Mouse (Mus musculus): ENCODE data around the gene Scn5a.

Scn5a gene

DNA sequence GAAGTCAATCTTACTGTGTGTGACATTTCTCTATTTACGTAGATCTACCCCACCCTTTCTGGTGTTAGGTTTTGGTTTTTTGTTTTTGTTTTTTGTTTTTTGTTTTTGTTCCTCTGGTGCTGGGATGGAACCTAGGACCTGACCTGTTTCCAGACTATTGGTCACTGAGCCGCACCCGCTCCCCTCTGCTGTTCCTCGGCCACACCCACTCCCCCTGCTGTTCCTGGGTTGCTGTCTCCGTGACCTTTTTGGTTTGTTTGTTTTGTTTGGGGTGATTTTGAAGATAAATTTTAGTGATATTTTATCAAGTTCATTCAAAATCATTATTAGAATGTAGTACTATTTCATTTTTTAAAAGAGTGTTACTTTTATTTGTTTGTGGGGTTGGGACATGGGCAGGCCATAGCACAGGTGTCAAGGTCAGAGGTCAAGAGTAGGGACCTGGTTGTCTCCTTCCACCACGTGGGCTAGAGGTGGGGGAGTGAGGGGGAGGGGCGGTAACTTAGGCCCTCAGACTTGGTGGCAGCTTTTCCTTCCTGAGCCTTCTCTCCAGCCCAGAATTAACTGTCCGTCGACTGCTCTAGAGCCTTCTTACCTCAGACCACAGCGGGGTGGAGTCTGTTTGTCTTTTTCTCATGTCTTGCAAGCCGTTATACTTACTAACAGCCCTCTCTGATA, 73.7 kb downstream of the Scn5a start:
- no peak for DNase-seq (ENCODE audit: low spot score)

DNA sequence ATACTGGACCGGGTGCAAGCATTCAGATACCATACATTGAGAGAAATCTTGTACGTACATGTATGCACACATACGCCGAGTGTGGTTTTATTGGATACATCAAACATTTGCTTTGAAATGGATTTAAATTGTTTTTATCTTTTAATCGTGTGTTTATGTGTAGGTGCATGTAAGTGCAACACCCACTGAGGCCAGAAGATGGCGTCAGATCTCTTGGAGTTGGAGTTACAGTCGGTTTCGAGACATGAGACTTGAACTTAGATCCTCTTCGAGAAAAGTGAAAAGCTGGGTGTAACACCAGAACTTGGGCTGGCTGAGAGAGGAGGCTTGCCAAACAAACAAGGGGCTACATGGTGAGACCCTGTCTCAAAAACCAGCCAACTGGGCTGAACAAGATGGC, 75.2 kb downstream of the Scn5a start:
- DNase-seq (ENCODE audit: low spot score), result no peak

DNA sequence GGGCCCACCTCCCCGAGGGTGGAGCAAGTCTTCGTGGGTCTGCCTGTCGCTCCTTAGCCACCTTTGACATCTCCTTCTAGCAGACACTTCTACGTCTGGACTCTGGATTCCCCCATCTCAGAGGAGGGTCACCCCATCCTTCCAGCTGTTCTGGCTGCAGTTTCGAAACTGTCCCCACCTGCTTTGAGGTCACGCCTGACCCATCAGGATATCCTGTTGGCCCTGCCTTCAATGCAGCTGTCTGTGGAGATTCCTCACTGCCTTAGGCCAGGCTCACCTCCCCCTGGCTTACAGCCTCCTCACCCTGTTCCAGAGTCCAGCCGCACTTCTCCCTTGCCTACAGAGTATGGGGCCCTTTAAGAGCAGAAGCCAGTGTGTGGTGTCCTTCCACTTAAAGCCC, 79.9 kb downstream of the Scn5a start:
- no peak for DNase-seq (ENCODE audit: low spot score)

DNA sequence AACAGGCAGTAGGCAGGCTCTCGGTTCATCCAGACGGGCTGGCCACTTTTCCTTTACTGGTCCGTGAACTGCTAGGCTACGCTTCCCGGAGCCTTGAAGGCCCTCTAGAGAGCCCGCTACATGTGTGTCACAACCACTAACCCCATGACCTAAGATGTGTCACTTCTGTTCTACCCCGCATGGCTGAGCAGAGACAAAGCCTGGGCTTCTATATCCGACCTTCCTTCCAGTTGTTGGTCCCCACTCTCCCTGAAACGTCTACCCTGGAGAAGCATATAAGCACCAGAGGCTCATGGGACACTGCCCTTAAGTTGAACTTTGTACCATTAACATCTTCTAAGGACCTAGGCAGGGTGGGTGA, 80.6 kb downstream of the Scn5a start:
- DNase-seq (ENCODE audit: low spot score), result no peak

DNA sequence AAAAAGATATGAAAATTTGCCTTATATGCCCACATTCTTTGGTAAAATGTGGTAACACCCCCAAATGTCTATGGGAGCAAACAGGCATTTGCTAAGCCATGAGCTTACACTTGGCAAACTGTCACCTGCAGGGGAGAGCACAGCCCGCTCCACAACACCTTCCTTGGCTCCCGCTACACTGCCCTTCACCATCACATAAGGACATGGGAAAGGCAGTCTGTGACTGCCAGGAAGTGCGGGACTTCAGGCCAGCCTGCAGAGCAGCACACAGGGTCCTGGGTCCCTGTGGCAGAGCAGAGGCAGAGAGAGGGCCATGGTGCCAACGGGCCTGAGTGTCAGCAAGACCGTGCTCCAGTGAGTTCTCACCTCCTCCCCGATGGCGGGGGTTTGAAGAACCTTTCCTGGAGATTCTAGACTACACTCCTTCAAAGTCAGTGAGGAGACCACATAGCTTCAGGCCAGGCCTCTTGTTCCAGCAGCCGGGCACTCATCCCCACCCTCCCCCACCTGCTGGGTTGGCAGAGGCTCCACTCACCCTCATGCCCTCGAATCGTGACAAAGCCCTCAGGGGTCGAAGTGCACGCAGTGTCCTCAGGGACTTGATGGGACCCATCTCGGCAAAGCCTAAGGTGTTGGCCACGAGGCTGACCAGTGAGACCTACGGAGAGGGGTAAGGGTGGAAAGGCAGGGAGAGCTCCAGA, 81.1 kb downstream of the Scn5a start:
- no peak for DNase-seq (ENCODE audit: low spot score)

DNA sequence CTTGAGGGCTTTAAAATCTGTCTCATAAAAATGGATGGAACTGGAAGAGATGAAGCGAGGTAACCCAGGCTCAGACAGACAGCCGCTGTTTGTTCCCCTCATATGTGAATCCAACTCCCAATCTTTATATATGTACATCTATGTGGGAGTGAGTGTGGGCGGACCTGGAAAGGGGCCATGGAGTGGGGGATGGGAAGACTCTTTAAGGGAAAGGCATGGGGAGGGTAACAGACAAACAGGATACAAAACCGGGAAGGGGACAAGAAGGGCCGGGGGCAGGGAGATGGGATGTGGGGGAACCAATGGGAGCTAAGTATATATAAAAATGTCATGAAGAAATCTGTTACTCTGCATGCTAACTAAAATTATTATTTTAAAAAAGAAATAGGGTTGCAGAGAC, 81.9 kb downstream of the Scn5a start:
- DNase-seq (ENCODE audit: low spot score), result no peak

DNA sequence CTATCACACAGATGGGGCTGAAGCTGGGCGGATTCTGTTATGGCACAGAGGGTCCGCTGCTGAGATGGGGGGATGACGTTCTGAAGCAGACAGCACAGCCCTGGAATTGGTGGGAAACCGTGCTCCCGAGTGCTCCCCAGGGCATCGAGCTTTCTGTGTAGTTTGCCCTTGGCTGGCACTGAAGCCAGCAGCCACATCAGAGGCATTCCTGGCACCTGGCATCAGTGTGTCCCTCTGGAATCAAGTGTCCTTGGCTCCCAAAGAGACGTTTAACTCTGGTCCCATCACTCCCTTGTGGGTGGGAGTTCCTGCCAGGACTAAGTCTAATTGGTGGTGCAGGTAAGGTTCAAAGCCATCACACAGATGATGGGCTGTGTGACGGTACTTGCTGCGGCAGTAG, 82.5 kb downstream of the Scn5a start:
- DNase-seq (ENCODE audit: low spot score), result no peak

DNA sequence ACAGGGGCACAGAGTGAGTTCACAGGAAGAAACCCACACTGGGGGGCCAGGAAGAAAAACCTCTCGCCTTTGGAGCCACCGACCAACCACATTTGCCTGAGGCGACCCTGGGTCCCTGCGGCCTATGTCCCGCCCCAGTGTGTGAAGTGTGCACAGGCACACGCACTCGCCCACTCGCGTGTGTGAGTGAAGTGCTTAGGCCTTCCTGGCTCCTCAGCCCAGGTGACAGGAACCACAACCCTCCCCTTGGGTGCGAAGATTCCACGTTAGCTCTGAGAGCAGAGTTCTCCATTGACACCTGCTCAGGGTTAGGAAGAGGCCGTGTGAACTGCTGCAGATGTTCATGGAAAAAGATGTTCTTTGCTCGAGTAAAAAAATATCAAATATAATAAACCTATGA, 93.9 kb downstream of the Scn5a start:
- no peak for DNase-seq (ENCODE audit: low spot score)

DNA sequence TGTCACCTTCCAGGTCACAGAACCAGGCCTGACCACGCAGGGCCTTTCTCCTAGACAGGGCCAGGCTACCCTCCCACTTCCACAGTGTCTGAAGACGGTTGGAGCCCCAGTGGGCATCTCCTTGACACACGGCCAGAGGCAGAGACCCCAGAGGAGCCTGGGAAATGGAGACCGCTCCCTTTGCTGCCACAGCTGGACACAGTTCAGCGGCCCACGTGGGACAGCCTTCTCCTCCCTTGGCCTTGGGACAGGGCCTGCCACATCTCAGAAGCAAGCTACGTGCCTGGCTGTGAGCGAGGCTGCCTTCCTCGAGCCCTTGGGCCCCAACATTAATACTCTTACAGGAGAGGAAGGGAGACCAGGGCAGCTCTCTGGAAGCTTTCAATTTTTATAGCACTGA, 94.4 kb downstream of the Scn5a start:
- DNase-seq (ENCODE audit: low spot score), result no peak

DNA sequence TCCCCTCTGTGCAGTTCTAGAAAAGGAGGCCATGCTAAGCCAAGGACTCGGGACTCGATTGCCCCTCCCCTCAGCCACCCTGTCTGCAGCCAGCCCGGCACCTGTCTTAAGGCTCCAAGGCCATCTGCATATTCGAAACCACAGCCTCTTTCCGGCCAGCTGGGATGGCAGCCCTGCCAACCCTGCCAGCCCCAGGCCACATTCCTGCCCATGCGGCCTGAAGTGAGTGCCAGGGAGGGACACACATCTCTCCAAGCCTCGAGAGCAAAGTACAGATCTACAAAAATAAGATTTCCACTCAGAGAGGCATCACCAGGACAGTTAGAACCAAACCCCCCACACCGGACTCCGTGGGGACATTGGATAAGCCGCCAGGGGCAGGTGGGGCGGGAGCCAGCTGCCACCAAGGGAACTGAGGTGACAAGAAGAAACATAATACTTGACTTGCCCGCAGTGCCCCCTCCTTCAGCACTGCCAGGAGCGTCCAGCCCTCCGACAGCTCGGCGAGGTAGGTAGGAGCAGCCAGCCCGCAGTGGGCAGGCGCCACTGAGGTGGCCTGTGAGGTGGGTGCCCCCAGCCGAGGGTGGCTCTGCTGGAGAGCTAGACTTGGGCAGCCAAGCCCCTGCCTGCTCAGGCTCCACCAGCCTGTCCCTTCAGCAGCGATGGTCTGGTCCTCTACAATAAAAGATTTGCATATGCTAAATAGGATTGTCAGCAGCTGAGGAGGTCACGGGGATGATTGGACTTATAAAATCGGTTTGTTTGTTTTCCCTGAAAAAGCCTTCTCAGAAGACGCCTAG, 95.1 kb downstream of the Scn5a start:
- no peak for DNase-seq (ENCODE audit: low spot score)

DNA sequence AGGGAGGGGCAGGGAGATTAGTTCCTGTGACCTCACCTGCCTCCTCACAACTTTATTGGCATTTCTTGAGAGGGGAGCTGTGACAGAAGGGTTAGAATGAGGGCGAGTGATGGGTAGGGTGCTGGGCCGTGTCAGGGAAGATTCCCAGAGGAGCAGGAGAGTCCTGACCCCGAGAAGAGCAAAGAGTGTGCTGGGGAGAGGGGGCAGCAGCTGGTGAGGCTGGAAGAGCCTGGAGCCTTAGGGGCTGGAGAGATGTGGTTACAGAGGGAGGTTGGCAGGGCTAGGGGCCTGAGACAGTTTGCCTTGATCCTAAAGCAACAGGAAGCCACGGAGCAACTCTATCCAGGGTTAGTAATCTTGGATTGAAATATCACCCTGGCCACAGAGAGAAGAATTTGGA, 97.2 kb downstream of the Scn5a start:
- no peak for DNase-seq (ENCODE audit: low spot score)

DNA sequence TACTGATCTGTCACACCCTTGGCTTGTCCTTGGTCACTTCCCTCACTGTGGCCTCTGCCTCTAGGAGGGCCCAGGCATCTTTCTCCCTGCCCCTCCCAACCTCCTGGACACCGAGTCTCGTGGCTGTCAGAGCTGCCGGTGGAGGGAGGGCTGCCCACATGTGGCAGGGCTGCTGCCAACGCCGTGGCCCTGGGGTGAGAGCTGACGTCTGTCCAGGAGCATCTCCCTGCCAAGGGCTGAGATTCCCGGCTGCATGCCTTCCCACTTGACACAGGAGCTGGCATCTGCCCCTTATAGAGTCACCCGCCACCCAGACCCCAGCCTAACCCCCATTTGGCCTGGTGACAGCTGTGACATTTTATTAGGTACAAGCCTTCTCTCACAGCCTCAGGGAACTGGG, 99.5 kb downstream of the Scn5a start:
- DNase-seq (ENCODE audit: low spot score), result no peak

DNA sequence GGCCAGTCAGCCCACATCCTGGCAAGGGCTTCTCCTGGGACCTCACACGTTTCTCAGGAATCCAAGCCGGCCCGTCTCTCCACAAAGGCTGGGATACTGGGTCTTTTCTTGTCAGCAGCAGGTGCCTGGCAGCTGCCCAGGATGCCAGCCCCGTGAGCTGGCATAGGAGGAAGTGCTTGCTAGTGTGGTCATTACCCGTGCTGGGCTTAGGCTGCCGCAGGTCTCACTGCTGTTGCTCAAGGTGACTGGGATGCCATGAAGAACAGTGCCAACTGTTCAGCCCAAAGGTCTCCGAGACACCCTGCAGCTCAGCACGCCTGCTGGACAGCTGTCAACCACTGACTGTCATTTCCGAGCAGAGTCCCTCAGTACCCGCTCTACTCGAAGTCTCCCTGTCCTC, 100.5 kb downstream of the Scn5a start:
- no peak for DNase-seq (ENCODE audit: low spot score)

DNA sequence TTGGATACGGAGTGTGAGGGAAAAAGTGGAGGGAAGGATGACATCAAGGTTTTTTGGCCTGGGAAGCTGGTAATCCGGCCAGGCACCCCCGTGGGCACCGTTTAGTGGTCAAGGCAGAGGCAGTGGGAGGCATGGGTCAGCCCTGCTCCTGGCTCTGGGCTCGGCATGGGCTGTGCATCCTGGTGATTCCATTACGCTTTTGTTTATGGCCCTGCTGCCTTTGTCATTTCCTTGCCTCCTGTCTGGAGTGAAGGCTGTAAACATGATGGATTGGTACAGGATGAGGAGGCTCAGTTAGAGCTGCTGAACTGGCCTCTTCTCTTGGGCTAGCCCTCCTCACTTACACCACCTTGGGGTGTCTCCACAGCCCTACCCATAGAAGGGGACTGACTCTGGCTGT, 101.1 kb downstream of the Scn5a start:
- no peak for DNase-seq (ENCODE audit: low spot score)

DNA sequence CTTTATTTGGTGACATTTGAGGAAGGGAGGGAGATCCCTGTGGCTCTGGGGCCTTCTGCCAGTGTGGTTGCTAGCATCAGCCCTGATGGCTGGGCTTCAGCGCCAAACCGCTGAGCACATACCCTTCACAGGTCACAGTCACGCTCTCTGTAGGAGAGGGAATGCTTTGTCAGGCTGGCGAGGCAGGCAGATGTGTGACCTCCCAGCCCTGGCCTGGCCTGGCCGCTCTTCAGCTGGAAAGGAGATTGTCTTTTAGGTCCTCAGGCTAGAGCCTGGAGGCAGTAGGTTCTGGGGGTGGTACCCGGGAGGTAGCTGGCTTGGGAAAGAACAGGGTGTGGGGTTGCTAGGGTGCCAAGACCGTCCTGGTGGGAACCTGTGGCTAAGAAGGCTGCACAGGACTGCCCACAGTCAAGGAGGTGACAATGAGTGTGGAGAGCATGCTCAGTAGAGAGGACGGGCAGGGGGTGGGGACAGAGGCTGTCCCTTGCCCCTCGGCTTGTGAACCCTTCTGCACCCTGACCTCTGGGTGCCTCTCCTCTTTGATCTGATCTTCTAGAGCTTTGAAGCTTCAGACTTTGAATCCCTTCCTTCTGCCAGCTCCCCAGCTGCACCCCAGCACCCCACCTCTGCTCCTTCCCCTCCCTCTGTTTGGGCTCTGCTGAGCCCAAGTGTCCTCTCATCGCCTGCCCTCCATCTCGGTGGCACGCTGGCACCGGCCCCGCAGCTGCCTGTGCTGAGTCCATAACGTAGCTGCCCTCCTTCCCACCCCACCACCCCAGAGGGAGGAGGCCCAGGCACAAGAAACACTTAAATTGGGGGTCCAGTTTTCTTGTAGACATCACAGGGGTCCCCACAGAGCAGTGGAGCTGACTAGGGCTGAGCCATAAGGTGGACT, 103.9 kb downstream of the Scn5a start:
- DNase-seq (ENCODE audit: low spot score), result no peak

DNA sequence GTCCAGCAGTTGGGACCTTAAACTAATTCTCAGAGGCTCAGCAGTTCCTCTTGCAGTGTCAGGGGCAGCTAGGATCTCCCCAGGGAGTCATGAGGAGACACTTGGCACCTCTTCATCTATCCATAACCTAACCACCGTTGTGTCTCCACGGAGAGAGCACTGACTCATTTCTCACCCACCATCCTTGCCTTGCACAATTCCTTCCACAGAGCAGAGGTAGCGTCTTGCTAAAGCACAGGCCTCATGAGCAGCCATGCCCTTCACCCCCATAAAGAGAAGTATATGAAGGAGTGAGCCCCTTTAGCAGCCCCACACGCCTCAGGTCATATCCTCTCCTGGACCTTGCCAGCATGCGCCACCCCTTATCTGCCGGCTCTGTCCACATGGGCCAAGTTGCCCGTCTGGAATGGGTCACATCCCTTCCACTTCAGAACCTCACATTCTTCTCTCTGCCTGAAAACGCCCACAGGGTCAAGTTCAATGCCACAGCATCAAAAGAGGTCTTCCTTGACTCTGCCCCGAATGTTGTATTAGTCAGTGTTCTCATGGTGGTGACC, 105.1 kb downstream of the Scn5a start:
- DNase-seq (ENCODE audit: low spot score), result no peak

DNA sequence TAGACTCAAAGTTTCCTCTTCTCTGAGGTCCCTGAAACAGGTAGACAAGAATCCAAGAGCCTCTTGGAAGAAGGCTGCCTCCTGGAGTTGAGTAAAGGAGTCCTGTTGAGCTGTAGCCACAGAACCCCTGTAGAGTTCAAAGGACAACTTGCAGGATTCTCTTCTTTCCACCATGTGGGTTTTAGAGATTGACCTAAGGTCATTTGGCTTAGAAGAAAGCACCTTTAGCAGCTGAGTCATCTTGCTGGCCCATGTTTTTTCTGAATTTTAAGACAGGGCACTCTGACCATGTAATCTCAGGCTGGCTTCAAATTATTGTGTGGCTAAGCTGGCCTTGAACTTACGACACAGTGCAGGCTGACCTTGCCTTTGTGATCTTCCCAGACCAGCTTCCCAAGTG, 105.8 kb downstream of the Scn5a start:
- no peak for DNase-seq (ENCODE audit: low spot score)

DNA sequence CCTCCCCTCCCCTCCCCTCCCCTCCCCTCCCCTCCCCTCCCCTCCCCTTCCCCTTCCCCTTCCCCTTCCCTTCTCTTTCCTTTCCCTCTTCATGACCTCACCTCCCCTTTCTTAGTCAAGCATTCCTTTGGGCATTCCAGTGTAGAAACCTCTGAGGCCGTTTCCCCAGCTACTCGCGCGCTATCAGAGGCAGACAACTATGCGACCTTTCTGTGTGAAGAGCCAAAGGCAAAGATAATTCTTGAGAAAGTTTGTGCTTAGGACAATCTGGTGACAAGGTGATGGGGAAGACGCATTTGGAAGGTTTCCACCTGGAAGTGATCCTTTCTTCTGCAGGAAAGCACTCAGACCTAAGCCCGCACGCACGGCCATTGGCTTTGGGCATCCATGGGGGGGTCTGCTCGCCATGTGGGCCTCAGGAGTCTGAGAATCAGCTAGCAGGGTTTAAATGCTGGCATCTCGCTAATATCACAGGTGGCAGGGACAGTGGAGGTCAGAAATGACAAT, 106.4 kb downstream of the Scn5a start:
- DNase-seq (ENCODE audit: low spot score), result no peak

DNA sequence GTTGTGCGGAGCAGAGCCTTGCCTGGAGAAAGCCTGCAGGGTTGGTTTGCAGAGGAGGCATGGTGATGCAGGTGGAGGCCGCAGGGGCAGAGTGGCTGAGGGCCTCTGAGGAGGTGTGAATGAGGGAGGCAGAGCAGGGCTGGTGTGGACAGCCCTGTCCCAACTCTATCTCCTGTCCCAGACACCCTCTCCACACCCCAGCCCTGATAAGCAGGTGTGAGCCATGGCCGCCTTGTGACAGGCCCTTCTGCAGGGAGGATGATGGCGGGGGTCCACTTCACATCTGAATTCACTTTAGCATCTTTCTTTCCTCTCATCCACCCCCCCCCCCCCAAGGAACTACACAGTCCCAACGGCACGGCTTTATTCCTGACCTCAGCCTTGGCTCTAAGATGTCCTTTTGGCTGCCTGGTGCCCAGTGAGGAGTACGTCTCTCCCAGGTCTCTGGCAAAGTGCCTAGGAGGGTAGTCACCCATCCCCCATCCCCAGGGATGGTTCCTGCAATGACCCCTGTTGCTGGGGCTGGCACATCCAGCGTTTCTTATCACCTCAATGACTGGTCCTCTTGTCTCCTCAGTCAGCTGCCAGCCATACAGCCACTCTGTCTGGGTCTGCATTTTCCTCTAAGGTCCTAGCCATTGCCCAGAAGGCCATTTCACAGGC, 109.0 kb downstream of the Scn5a start:
- no peak for DNase-seq (ENCODE audit: low spot score)

DNA sequence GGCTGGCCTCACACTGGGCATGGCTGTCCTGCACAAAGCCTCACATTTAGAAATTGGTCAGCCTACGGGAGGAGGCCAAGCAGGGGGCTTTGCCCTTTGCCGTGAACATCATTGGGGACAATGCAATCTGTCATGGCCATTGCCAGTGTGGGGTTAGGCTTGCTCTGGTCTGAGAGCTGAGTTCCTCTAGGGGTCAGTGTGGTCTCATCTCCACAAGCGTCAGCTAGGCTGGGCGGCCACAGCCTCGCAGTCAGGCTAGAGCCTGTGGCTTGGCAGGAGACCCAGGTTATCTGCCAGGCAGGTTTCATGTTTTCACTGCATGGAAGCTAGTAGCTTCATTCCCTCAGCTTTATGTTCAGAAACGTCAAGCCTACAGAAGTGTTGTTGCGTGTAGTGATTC, 113.2 kb downstream of the Scn5a start:
- DNase-seq (ENCODE audit: low spot score), result no peak

DNA sequence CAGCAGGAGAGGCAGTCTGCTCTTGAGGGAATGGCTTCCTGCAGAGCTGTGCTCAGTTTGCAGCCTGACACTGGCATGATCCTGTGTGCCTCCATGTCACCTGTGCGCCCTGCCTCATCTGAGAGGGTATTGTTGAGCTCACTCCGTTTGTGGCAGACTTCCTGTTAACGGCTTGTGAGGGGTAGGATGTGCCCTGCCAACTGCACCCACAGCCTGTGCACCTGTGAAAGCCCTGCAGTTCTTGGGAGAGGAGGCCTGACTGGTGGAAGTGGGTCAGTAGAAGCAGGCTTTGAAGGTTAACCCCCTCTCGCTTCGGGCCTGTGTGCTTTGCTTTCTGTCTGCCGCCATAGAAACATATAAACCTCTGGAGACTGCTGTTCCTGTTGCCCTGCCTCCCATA, 113.8 kb downstream of the Scn5a start:
- DNase-seq (ENCODE audit: low spot score), result no peak

All from layer of hippocampus, adult 9-10 months (tissue).